Mouse (Mus musculus): ENCODE data around the gene Fut11.
"Not testable (repeated sequence)": the region's sequence is repeated elsewhere in the genome, so short reads cannot be mapped to it uniquely, and the experiment has no call there.

Fut11 gene

DNA sequence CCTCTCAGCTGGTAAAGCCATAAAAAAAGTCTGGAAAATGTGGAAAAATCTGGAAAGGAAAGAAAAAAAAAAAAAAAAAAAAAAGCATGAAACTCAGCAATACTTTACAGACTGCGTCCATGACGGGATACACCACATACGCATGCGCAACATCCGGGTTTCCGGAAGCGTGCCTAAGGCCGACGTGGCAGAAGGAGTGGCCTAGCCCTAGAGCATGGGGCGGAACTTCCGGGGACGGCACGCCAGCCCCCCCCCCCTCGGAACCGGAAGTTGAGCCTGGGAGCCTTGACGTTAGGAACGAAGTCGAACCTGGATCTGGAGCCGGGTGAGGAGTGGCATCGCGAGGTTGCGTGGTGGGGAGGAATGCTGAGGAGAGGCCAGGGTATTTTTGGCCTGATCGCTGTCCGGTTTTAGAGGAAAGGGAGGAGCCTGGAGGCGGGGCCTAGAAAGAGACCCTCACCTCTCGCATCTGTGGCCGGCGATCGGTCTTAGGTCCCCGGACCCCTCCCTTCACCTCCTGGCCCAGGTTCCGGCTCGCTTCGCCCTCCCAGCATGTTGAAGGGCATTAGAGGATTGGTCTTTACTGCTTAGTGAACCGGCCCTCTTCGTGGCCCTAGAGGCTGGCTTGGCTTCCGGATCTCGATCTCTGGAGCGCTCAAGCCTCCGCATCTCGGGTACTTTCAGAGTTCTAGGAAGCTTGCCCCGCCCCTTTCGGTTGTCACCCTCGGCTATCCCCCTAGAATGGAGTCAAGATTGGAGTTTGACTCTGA is 20.5 kb upstream of the Fut11 start, which contains the start of gene Sec24c:
Gene Sec24c (plus strand): TSS at position 245 of the 770 bp plus-strand sequence.
- in situ Hi-C loops (cut with MboI, MseI) = no loop called here

DNA sequence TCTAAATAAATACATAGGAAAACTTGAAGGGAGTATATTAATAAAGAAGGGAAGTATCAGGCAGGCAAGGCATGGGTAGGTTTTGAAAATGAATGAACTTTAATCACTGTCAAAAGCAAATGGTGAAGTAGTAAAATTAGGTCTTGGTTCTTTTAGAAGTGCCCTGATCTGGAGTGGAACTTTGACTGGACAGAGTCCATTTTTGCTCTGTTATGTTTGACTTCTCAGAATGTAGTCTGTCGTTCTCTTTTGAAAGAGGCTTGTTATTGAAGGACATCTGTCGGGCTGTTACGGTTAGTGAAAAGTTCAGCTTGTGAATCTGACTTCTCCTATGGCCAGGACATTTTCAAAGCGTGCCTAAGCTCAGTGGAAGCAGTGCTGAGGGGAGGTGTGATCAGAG is 16.9 kb upstream of the Fut11 start:
- in situ Hi-C loops (cut with MboI, MseI) = no loop called here

DNA sequence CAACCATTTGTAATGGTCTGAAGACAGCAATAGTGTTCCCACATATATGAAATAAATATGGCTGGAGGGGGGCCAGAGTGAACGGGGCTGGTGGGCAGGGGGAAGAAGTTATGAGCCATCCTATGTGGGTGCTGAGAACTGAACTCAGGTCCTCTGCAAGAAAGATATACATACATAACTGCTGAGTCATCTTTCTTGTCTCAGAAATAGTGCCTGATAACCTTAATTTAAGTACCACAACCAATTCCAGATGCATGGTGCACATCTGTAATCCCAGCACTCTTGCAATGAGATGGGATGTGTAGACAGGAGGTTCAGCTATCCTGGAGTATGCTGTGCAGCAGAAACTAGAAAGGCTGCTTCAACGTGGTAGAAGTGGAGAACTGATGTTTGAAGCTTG is 13.0 kb upstream of the Fut11 start:
- in situ Hi-C loops (cut with MboI, MseI) = no loop called here

DNA sequence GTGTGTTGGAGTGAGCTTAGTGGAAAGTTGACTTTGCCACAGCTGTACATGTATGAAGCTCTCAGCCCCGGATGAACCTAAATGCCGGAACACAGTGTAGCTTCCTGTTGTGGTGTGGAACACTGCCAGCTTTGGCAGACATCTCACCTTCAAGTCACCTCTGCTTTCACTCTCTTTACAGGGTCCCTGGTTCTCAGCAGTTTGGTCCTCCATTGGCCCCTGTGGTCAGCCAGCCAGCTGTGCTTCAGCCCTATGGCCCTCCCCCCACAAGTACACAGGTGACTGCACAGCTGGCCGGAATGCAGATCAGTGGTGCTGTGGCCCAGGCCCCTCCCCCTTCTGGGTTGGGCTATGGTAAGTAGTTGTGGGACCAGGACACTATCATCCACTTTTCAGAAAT is 12.3 kb upstream of the Fut11 start:
- in situ Hi-C loops (cut with MboI, MseI) = no loop called here

GRCm38 (mm10) chr14:20686576-20686975 is 8.2 kb upstream of the Fut11 start:
- in situ Hi-C loops (cut with MboI, MseI) = no loop called here

DNA sequence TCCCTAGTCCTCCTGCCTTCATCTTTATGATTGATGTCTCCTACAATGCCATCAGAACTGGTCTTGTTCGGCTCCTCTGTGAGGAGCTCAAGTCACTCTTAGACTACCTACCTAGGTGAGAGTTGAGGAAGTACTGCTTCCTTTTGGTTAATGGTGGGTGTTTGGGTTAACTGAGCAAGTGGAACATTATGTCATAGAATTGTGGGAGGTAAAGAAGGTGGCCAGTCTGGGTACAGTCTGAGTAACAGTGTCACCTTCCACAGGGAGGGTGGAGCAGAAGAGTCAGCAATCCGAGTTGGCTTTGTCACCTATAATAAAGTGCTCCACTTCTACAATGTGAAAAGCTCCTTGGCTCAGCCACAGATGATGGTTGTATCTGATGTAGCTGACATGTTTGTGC is 5.8 kb upstream of the Fut11 start:
- in situ Hi-C loops (cut with MboI, MseI) = no loop called here

DNA sequence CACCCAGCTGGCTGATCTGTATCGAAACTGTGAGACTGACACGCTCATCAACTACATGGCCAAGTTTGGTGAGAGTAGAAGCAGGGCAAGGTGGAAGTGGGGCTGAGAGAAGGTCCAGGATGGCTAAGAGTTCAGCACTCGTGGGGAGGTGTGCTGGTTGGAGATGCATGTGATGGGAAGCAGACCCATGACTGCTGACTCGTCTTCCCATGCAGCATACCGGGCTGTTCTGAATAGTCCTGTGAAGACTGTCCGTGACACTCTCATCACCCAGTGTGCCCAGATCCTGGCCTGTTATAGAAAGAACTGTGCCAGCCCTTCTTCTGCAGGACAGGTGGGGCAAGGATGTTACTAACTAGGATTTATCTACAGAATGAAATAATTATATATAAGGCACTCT is 3.0 kb upstream of the Fut11 start:
- in situ Hi-C loops (cut with MboI, MseI) = no loop called here

- in situ Hi-C loops (cut with MboI, MseI) = no loop called here
Observed at GRCm38 (mm10) chr14:20693589-20694101, 1.1 kb upstream of the Fut11 start.

DNA sequence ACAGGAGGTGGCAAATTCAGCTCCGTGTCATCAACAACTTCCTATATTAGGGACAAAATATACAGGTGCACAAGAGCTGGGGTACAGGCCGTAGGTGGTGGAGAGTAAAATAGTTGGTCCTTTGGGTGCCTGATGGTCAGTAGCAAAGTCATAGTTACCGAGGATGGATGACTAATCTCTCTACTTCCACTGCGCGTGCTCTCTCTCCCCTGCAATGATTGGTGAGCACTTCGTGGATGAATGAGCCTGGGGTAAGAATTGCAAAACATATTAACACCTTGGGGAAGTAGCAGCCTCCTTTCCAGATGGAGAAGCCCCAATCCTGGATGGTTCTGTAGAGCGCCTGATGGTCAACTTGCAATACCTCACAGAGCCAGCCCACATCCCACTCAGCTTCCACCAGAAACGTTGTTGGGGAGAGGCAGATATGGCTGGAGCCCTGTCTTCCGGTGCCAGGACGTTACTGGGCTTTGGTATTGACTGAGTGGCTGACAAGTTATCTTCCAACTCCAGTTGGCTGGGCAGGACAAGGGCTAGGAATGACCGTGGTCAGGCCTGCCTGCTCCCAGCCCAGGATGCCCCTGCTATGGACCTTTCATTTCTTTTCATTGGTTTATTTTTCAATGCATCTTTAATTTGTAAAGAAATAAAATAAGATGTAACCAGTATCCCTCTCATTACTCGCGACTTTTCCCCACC is 434 bp upstream of the Fut11 start:
- in situ Hi-C loops (cut with MboI, MseI) = no loop called here

DNA sequence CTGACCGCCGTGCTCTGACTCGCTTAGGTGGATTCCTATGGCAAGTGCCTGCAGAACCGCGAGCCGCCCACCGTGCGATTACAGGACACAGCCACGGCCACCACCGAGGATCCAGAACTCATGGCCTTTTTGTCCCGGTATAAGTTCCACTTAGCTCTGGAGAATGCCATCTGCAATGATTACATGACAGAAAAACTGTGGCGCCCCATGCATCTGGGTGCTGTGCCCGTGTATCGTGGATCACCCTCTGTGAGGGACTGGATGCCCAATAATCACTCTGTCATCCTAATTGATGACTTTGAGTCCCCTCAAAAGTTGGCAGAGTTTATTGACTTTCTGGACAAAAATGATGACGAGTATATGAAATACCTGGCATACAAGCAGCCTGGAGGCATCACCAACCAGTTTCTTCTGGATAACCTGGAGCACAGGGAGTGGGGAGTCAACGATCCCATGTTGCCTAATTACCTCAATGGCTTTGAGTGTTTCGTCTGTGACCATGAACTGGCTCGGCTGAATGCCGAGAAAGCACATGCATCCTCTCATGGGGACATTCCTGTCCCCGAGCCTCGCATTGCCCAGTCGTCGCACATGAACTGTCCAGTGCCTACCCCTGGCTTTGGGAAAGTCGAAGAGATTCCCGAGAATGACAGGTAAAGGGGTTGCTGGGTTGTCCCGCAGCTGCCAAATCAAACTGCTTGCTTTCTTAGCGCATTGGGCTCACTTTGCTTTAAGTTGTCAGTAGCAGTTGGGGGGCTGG is 1.2 kb downstream of the Fut11 start:
- in situ Hi-C loops (cut with MboI, MseI) = no loop called here

DNA sequence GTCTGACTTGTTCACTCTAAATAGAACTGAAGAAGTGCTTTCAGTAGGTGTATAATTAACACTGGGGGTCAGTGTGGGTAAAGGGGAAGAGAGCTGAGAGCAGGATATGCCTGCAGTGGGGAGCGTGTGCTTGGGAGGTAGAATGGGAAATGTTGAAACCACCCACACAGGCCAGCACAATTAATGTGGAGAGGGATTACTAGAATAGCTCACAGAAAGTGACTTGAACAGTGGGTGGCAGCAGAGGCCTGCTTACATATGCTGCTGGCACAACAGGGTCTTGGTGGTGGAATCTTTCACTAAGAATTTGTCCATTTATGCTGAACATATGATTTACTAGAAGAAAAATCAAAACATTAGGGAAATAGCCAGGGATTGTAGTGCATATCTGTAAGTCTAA is 2.2 kb downstream of the Fut11 start:
- in situ Hi-C loops (cut with MboI, MseI) = no loop called here

- in situ Hi-C loops (cut with MboI, MseI) = no loop called here
Observed at GRCm38 (mm10) chr14:20698515-20698914, 3.7 kb downstream of the Fut11 start.

GRCm38 (mm10) chr14:20700362-20700761 is 5.6 kb downstream of the Fut11 start:
- in situ Hi-C loops (cut with MboI, MseI) = no loop called here

DNA sequence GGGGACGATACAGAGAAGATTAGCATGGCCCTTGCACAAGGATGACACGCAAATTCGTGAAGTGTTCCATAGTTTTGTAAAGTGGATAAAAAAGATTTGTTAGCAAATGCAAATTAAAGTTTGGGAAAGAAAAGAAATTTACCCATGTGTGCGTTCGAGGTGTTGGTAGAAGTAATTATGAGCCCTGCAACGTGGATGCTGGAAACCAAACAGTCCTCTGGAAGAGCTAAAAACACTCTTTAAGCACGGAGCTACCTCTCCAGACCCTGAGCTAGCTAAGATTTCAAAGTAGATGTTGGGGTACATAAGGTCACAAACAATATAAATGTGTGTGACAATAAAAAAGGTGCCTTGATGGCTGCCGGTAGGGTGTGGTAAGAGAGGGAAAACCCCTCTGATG is 6.8 kb downstream of the Fut11 start:
- in situ Hi-C loops (cut with MboI, MseI) = no loop called here

DNA sequence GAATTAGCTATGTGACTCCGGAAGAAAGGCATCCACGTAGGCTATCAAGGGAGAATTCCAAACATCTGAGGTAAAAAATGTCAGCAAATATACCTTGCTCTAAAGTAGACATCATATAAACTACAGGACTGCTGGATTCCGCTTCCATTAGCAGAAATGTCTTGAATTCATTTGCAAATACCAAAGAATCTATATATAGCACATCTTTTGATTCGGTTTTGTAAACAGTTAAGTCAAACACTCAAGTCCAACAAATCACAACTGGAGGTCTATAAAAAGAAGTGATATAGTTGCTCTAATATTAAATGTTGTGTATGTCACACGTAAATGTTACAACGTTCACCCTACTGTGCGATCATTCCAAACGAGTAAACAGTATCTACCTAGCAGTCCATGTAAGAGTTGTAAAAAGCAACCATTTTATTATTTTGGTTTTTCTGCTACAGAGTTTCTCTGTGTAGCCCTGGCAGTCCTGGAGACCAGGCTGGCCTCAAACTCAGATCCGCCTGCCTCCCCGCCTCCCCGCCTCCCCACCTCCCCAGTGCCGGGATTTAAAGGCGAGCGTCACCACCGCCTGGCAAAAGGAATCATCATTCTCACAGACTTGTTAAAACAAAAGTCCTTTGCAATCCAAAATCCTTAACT is 7.5 kb downstream of the Fut11 start:
- in situ Hi-C loops (cut with MboI, MseI) = no loop called here

DNA sequence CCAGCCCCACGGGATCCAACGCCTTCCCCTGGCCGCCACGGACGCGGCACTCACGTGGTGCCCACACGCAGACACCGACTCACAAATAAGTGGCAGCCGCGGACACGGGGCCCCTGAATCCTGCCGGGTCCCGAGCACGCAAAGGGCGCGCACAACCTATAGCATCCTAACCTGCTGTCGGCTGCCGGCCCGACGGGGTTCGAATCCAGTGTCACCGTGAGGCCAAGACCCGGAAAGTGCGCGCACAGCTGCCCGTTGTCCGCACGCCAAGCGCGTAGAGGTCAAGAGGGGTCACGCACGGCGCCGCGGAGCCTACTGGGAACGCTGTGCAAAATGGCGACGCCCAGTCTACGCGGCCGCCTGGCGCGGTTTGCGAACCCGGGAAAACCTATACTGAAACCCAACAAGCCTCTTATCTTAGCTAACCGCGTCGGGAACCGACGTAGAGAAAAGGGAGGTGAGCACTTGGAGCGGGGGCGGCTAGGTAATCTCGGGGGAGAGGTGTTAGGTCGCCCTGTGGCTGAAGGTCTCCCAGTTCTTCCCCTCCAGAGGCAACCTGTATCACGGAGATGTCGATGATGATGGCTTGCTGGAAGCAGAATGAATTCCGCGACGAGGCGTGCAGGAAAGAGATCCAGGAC is 8.1 kb downstream of the Fut11 start, which contains the start of gene Chchd1:
Gene Chchd1 (plus strand): TSS at position 266 of the 641 bp plus-strand sequence.
- in situ Hi-C loops (cut with MboI, MseI) = no loop called here

GRCm38 (mm10) chr14:20703461-20703860 is 8.7 kb downstream of the Fut11 start:
- in situ Hi-C loops (cut with MboI, MseI) = not testable (repeated sequence)

DNA sequence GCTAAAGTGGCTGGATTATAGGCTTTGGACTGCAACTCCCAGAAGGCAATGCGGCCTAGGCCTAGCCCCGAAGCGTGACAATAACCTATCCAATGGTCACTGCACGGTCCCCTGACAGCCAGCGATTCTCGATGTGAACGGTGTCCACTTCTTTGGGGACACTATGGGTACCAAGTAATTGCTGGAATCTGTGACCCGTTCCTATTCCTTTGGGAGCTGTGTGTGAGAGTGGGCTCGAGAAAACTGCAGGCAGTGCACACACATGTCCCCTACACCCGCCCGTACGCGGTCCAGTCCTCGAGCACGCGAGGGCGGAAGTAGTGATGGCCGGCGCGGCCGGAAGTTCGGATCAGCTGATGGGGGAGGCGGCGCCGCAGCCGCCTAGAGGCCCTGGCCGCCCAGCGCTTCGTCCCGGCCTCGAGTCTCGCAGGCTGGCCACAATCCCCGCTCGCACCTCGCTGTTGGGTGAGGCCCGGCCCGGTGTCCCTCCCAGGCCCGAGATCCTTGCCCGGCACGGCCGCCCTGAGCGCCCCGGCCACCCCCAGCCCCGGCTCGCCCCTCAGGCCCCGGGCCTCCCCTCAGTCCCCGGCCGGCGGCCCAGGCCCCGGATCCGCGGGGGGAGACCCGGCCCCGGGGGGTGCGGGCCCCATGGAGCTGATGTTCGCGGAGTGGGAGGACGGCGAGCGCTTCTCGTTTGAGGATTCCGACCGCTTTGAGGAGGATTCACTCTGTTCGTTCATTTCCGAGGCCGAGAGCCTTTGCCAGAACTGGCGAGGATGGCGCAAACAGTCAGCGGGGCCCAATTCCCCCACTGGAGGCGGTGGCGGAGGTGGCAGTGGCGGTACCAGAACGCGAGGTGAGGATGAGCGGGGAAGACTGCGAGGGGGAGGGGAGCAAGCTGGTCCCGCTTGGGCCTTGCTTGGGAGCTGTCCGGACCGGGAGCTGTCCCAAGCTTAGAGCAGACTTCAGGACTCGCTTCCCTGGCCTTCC is 12.7 kb downstream of the Fut11 start, which contains the start of gene Zswim8:
Gene Zswim8 (plus strand): TSS at position 352 of the 990 bp plus-strand sequence.
- in situ Hi-C loops (cut with MboI, MseI) = no loop called here

- in situ Hi-C loops (cut with MboI, MseI) = no loop called here
Observed at GRCm38 (mm10) chr14:20708239-20708638, 13.5 kb downstream of the Fut11 start.

DNA sequence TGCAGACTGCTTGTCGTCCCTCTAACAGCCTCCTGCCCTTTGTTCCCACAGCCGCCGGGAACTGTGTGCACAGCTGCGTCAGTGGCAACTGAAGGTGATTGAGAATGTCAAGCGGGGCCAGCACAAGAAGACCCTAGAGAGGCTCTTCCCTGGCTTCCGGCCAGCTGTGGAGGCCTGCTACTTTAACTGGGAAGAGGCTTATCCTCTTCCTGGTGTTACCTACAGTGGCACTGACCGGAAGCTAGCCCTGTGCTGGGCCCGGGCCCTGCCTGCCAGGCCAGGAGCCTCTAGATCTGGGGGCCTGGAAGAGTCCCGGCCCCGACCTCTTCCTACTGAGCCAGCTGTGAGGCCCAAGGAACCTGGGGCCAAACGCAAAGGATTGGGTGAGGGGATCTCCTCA is 19.1 kb downstream of the Fut11 start:
- in situ Hi-C loops (cut with MboI, MseI) = no loop called here
